Mouse (Mus musculus) ZHBTc4 (cell line): ENCODE data around the gene Gm21719.
"Not testable (repeated sequence)": the region's sequence is repeated elsewhere in the genome, so short reads cannot be mapped to it uniquely, and the experiment has no call there.

ENCODE experiments used
- DNase-seq: peaks from one replicate; pipeline ENCODE4 v3.0.0-alpha.2; 2011; ENCODE audit warnings: low read depth, low spot score

Gene Gm21719

GRCm38 (mm10) chrY:6682772-6683171 lies at the start of gene Gm21719:
TSS of gene Gm21719 (minus strand) at chrY:6682872.
- DNase-seq, result not testable (repeated sequence)
